Mouse (Mus musculus) bone marrow macrophage, adult 2 months (primary cell): Measurements from ENCODE around the gene Mcm9.

Experiments used
- CTCF ChIP-seq: IDR thresholded peaks from 2 replicates; pipeline ENCODE4 v1.5.1; 2012; ENCODE audit warnings: low read depth, mild to moderate bottlenecking, low read length, moderate library complexity
- POLR2A ChIP-seq: IDR thresholded peaks from 2 replicates; pipeline ENCODE4 v1.6.1; 2012; ENCODE audit warnings: mild to moderate bottlenecking, low read depth, low read length, borderline replicate concordance

DNA sequence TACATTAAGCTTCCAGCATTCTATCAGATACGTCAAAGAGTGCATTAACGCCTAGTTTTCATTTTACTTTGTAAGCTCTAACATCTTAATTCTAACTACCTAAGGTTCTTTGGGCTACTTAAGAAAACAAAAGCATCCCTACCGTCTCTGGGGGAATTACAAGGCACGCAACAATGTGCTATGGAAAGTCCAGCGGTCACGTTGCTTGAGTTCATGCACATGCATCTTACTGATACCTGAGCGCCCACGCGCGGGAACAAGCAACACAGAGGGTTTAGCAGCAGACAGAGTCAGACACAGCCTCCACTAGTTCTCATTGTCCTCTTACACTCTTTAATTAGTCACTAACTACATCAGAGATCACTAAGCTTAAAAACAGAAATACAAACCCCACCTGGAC is 3.9 kb upstream of the Mcm9 start:
- no peak for TF ChIP-seq POLR2A
- TF ChIP-seq CTCF: no peak
